Mouse (Mus musculus): ENCODE results near the gene Car14.
"Not testable (repeated sequence)": the region's sequence is repeated elsewhere in the genome, so short reads cannot be mapped to it uniquely, and the experiment has no call there.

Gene Car14

DNA sequence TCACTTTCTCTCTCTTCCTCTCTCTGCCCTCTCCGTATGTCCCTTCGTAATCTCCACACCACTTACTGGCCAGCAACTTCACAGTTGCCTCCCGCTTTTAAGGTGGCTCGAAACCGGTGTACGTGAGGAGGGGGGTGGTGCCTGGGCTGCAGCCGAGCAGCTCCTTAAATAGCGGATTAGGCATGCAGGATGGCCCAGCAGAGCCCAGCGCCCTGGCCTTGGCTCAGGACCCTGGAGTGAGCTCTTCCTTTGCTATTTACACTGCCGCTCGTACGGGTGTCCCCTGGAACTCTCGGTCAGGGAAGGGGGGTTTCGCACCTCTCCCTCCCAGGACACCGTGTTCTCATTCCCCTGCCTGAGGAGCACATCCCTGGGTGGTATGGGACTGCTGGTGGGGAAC lies at the start of gene Car14:
Gene Car14 (minus strand): TSS at position 124 of the 400 bp plus-strand sequence.
- no peak for DNase-seq

DNA sequence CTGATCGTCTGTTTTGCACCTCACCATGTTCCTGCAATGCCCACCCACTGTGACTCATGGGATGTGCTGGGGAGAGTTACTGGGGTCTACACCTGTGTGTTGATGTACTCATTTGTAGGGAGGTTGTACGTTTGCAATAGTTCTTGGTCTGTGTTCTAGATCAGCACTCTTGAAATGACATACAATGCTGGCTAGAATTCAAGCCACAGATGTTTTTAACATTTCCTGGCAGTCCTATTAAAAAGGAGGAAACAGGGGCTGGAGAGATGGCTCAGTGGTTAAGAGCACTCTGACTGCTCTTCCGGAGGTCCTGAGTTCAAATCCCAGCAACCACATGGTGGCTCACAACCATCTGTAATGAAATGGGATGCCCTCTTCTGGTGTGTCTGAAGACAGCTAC lies 49.0 kb upstream of the Car14 start:
- DNase-seq = no peak

DNA sequence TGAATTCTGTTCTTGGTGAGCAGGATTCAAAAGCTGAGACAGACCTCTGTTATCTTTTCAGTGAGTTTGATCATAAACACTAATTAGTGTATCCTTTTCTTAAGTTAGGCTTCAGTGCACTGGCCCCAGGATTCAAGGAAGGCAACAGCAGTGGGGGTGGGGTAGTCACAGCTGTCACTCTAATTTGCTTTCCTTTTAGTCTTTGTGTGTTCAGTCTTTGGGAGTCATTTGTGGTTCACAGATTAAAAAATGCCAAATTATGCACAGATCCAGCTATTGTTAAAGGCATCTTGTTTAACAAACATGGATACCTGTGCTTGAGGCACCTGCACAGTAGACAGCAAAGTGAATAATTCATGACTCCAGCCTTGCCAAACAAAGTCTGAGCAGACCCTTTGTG lies 48.5 kb upstream of the Car14 start:
- no peak for DNase-seq

DNA sequence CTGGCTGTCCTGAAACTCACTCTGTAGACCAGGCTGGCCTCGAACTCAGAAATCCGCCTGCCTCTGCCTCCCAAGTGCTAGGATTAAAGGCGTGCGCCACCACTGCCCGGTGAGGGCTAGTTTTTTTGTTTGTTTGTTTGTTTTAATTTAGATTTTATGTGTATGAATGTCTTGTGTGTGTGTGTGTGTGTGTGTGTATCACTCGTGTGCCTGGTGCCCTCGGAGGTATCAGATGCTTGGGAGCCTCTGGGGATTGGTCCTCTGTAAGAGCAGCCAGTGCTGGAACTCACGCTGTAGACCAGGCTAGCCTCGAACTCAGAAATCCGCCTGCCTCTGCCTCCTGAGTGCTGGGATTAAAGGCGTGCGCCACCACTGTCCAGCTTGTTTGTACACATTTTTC lies 47.1 kb upstream of the Car14 start:
- not testable (repeated sequence) for DNase-seq

DNA sequence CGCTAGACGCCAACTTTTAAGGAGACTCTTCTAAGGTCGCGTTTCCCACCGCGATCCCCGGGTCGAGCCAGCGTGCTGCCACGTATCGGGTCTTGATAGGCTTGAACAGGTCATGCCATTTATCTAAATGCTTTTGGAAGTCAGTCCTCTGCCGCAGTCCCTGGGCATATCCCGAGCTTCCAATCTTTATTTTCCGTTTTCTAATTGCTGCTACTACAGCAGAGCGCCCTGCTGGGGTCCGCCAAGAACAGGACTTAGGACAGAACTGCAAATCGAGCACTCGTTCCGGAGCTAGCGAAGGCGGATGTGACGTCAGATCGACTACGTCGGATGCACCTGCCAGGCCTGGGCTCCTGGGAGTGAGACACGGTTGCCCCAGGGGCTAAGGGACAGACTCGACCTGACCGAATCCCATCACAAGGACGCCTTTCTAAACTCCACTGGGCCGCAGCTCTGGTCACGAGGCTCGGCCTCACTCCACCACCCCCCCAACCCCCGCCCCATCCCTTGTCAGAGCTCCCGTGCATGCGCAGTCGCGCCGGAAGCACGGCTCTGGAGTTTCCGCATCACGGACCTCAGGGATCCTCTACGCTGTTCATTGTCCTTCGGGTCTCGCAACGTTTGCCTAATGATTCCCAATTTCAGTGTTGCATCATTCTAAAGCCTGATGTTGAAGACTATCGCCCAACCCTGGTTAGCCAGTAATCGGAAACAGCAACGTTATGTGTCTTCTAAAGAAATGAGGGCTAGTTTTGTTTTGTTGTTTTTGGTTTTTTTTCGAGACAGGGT lies 46.5 kb upstream of the Car14 start:
- DNase-seq = peak; percentile 85

DNA sequence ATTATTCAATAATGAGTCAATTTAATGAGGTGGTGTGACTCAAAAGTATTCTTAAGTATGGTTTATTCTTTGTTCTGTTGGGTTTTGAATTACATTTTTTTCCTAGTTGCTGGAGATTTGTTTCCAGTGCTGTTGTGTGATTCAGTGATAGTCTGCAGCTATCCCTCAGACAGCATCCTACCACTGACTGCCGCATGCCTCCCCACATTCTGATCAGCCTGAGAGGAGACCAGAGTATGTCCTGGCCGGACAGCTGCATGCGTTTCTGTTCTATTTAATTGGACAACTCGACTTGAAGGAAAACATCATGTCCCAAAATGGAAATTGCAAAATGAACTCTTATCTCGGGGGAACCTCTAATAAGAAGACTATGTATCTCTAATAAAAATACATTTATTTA lies 43.8 kb upstream of the Car14 start:
- DNase-seq = no peak

DNA sequence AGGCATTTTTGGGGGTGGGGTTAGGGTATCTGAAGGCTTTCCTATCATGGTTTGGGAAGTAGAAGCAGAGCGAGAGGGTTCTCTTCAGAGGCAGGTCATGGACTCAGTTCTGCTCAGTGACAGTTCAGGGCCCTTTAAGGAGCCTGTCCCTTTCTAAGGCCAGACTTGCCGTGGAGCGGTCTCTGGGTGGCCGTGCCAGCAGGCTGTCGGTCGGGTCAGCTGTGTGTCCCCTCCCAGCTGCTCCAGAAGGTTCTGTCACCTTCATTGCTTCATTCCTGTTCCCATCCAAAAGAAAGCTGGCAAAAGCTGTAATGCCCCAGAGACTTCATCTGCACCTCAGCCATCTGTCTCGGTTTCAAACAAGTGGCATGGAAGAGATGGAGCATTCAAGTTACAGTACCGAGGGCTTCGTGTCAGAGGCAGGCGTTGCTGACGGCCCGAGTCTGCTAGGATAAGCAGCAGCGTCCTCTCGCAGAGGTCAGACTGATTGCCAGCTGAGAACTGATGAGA lies 41.3 kb upstream of the Car14 start:
- DNase-seq = no peak

DNA sequence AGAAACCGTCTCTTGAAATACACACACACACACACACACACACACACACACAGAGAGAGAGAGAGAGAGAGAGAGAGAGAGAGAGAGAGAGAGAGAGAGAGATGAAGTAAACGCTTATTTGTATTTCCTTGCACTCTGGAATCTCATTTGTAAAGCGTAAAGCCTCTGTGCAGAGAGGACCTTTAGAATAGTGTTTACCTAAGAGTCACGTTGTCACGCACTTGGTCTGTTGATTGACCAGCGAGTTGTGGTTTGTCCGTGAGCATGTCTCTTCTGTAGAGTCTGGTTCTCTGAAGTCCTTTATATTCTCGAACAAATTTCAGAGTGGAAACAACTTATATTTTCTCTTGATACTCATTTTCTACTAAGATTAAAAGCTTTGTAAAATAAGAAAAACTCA lies 40.3 kb upstream of the Car14 start:
- no peak for DNase-seq

DNA sequence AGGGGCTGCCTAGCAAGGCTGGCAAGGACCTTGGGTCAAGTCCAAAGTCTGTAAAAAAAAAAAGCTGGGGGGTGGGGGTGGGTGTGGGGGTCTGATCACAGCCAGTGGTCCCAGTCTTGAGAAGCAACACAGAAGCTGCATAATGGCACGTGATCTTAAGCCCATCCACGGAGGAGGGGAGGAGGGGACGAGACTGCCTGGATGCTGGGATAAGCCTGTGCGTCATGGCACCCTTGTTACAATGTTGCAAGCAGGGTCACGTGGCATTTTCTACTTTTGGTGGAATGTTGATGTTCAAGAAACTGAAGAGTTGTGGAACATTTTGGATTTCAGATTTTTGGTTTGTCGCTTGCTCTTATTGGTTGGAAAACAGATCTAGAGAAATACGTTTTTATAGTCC lies 38.7 kb upstream of the Car14 start:
- DNase-seq = no peak

DNA sequence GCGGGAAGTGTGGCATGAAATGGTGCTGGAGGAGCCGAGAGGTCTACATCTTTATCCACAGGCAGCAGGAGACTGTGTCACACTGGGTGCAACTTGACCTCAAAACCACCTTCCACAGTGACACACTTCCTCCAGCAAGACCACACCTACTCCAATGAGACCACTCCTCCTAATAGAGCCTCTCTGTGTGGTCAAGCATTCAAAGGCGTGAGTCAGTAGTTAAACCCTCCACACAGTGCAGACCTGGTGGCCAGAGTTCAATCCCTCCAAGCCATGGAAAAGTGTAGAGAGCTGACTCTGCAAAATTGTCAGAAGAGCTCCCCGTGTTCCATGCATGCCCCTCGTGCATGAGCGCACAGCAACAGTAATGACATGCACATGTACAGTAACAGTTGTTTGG lies 38.3 kb upstream of the Car14 start:
- no peak for DNase-seq

DNA sequence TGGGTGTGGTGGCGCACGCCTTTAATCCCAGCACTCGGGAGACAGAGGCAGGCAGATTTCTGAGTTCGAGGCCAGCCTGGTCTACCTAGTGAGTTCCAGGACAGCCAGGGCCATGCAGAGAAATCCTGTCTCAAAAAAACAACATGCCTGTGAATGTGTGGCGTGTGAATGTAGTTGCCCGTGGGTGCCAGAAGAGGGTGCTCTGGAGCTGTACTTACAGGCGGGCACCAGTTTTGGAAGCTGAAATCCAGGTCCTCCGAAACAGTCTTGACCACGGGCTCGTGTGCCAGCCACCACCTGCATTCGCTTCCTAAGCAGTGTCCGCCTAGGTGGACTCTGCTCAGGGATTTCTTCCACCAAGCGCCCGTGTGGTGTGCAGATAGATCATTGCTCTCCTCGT lies 34.3 kb upstream of the Car14 start:
- no peak for DNase-seq

DNA sequence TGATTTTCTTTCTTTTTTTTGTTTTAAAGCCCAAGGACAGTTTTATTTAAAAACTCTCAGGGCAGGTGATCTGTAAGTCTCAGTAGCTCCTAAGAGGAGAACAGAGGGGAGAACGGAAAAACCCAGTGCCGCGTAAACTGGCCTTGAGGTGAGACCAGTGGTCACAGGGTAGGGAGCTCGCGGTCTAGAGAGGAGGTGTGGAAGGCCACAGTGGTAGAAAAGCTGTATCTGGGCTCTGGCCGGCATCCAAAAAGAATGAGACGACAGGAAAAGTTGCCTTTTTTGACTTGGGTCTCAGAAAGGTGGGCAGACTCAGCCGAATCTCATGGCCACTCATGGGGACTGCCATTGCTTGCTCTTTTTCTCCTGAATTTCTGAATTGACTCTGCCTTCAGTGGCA lies 33.7 kb upstream of the Car14 start:
- no peak for DNase-seq

DNA sequence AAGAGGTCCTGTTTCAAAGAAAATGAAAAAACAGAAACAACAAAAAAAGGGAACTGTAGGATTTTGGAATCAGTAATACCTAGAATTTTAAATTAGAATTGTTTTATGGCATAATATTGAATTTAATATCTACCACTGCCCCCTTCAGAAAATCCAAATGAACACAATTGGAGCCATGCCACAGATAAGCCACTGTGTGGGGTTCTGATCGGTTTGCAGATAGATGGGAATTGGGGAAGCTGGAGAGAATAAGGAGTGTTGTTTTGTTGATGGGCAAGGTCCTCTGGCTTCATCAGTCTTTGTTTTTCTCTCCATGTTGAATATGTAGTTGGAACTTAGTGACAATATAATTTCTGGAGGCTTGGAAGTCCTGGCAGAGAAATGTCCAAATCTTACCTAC lies 30.0 kb upstream of the Car14 start:
- DNase-seq = no peak

DNA sequence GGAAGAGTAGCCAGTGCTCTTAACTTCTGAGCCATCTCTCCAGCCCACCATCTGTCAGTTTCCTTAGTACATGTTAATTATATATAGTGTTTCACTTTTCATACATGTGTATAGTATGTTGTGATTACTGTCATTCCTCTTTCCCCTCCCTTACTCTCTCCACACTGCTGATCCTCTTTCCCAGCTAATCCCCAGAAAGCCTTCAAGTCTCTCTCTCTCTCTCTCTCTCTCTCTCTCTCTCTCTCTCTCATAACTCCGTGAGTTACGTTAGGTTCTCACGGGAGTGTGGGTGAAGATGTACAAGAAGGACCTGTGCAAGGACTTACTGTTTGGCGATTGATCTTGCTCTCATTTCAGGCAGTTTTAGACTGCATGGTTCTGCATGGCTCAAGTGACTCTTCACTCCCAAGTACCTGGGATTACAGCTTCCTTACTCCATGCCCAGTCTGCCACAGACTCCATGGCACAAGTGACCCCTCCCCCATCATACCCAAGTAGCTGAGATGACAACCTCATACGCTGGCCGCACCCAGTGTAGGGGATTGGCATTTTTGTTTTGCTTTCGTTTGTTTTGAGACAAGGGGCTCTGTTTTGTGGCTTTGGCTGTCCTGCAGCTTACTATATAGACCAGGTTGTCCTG lies 28.7 kb upstream of the Car14 start:
- no peak for DNase-seq

DNA sequence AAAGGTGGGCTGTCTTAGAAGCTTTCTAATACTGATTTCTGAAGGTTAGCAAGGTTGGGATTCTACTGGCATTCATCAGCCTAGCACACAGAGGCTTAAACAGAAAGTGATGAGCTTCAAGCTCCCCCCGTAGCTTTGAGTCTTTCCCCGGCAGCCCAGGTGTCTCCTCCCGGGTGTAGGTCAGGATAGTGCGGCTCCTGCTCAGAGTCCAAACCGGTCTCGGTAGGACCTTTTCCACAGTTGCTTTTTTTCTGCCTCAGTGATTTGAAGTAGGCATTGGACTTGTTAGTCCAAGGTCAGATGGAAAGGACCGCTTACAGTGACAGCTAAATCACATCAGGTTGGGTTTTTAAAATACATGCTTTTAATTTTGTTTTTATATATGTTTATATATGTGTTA lies 28.1 kb upstream of the Car14 start:
- DNase-seq = no peak

DNA sequence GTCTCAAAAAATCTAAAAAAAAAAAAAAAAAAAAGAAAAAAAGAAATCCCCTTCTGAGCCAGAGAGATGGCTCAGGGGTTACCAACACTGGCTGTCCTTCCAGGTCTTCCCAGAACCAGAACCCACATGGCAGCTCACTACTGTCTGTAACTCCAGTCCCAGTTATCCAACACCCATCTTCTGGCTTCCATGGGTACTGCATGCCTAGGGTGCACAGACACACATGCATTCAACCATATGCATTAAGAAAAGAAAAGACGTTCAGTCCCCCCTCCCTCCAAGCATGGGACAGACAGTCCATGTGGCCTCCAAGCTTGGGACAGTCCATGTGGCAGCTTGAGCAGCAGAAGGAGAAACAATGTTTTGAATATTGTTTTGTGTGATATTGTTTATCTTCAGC lies 27.7 kb upstream of the Car14 start:
- no peak for DNase-seq

DNA sequence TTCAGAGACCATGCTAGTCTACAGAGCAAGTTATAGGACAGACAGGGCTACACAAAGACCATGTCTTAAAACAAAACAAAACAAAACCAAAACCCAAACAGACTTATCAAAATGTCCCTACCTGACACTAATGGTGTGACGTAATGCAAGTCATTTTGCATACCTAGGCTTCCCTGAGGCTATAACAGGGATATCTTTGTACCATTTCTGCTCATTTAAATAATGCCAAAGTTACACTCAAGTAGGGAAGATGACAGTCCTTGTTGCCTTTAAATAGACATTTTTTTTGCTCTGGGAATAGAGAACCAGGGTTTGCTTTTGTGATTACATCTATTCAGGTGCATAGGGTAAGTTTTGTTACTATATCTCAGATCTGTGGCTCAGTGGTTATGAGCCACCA lies 27.0 kb upstream of the Car14 start:
- no peak for DNase-seq

DNA sequence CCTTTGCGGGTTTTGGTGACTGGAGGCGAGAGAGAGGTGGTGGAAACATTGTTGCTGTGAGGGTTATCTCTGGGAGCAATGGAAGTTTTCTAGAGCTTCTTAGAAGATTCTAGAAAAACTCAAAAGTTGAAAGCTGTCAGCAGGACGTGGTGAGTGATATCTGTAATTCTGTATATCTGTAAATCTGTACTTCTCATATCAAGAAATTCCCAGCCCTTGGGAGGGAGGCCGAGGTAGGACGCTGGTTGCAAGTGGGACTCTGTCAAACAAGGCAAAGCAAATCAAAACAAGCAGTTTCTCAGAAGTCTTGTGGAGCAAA lies 25.9 kb upstream of the Car14 start:
- DNase-seq = no peak

DNA sequence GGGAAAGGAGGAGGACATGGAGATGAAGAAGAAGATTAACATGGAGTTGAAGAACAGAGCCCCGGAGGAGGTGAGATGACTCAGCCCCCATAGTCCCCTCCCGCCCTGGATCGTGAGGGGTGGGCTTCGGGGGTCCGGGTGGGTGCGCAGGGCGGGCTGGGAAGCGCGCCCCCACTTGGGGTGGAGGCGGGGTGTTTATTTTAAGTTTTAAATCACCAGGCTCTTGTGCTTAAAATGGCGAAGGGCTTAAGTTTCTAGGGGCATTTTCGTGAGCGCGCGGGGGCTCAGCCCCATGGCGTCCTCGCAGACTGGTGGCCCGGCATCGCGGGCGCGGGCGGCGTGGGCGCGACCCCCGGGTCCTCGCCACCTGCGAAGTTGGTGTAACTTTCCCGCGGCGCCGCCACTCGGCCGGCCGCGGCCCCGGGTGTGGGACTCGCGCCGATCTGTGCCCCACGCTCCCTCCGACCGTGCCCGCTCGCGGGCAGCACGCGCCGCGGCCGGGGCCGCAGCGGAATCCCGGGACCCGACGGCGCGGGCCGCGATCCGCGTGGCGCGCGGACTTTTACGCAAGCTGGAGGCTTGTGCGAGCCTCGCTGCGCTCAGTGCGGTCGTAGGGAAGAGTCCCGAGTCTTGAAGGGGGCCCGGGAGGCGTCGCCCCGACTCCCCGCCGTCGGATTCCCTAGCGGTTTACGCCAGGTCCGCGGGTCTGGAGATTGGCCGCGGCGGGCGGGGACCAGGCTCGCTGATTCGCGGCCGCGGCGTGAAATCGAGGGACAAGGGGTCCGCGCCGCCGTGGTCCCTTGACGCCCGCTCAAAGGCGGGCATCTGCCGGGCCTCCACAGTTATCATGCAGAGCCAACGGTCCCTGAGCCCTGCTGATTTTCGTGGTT lies 25.3 kb upstream of the Car14 start:
- peak; percentile 35 for DNase-seq

DNA sequence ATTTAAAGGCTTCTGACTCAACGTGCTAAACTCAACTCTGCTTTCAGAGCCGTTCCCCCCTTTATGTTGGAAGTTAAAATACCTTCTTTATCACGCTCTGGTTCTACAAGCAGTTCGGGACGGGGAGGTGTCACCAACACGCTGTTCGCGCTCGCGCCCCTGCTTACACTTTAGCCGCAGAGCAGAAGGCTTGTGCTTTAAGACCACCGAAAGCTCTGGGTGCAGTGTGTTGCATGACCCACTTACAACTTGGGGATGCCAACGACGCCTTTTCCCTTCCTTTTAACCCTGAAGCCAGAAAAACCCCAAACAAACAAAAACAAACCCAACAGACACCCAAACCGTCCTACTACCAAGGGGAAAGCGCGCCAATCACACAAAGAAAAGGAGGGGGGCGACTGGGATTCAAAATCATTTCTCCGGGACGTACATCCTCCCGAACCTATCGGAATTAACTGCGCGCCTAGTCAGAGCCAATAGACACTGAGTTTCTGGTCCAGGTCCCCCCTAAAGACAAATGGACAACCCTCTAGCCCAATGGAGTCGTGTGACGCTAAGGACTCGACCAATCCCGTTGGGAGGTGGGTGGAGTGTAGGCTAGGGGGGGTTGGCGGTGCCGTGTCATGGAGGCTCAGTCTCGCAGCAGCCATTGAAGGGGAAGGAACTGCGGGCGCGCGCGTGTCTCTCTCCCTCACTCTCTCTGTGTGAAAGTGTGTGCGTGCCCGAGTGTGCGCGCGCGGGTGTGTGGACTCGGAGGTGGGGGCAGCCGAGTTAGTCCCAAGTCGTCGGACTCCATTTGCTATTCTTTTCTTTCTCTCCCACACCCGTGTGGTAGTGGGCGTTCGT lies 24.4 kb upstream of the Car14 start, which contains the start of gene Anp32e:
Gene Anp32e (plus strand): TSS at position 589 of the 846 bp plus-strand sequence.
- peak; percentile 93 for DNase-seq

DNA sequence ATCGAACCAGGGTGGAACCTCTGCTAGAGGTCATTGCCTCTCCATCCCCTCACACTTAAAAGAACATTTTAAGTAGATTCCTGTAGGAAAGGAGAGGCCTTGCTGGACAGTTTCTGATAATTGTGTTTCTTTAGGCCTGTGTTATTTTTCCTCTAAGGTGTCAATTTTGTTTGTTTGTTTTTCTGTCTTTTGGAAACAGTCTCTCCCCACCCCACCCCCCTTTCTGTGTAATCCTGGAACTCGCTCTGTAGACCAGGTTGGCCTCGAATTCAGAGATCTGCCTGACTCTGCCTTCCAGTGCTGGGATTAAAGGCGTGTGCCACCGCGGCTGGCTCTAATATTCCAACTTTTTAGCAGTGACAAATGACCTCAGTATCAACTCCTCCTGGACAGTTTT lies 23.8 kb upstream of the Car14 start:
- DNase-seq = no peak

DNA sequence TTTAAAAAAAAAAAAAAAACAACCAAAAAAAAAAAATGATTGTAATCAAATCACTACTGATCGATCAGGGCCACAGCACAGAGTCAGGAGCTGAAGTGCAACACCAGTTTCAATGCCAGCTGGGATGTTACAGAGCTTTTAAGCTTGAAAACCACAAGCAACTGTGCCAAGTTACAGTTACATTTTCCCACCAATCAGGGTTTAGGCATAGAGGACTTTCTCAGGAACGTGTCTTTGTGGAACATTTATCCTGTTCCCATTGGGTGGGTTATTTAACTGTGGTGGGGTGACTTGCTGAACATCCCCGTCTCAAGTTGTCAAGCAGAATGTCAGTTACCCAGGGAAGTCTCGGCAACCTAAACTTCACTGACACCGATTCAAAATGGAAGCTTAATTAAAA lies 20.6 kb upstream of the Car14 start:
- no peak for DNase-seq

DNA sequence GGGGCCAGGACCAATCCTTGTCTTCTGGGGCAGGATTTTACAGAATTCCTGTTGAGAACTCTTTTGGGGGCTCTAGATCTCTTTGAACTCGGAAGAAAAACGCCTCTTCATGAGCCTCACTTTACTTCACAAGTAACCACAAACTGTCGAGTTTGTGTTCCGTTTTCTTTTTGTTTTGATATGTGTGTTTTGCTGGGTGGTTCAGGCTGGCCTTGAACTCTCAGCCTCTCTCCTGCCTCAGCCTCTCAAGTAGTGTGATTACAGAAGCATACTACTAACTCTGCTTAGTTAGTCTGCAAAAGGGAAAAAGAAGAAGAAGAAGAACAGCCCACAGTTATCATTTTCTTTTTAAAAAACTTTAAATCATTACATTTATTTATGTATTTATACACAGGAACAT lies 19.7 kb upstream of the Car14 start:
- no peak for DNase-seq

Data from right cerebral cortex, postnatal 14 days (tissue).